Mouse (Mus musculus) neutrophil, adult 5-6 weeks (primary cell): ENCODE measurements around the gene Rps11. TPM values are rescaled to one million over a fixed set of nuclear protein-coding genes. Genes with fewer than 3 reads are reported as not detected.
"Not testable (repeated sequence)": the region's sequence is repeated elsewhere in the genome, so short reads cannot be mapped to it uniquely, and the experiment has no call there.

Experiments
- ATAC-seq: fragments of 151-379, 151-347 bp; 2 replicates; pipeline ENCODE4 v1.8.0; 2017; ENCODE audit warnings: mild to moderate bottlenecking, moderate TSS enrichment; ENCODE audit not compliant: insufficient number of reproducible peaks, poor library complexity, low FRiP score, severe bottlenecking; ENCODE audit errors: extremely low read depth
- total RNA-seq: library from RNA; stranded (forward); fragments of 200-1000 nt; gene quantifications from 2 replicates; pipeline ENCODE4 v1.2.3, GENCODE M21; 2017

The Rps11 gene
- total RNA-seq, 1 experiment from 2014 or later = 609 TPM

DNA sequence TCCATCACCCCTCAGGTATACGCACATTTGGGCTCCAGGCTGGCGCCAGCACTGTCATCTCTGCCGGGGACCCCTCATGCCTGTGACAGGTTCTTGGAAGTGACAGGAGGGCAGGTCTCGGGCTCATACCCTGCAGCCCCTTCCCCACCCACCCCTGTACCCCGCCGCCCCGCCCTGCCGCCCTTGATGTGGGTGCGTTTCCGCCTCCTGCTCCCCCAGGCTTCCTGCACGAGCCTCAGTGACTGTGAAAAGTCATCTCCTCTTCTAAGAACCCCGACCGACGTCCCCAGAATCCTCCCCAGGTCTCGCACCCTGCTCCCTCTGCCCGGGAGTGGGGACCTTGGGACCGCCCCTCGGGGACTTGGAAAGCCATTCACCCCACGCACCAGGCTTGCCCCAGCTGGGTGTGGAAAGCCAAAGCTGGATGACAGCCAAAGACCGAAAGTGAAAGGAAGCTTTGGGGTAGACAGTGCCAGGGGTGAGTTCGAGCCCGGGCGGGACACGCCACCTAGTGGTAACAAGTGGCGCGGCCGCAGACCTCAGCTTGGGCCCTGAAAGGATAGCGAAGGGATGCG lies 11.8 kb upstream of the Rps11 start, which contains the start of the genes Gm45713 and Flt3l:
Gene Gm45713, minus strand, starts transcription at position 239 of the 575 bp plus-strand sequence.
Gene Flt3l, minus strand, starts transcription at position 440 of the 575 bp plus-strand sequence.
- ATAC-seq = peak; percentile 90

DNA sequence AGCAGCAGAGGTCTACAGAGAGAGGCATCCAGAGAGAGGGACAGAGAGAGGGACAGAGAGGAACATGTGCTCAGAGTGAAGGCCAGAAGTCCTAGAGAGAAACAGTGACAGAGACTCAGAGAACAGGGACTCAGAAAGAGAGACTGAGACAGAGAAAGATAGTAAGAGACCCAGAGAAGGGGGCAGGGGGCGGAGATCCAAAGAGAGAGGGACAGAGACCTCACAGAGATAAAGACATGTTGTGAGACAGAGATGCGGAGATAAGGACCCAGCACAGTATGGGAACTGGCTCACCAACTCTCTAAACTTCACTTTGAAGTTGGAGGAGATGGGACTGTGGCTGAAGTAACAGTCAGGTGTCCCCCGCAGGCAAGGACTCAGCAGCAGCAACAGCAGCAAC lies 11.1 kb upstream of the Rps11 start:
- no peak for ATAC-seq

DNA sequence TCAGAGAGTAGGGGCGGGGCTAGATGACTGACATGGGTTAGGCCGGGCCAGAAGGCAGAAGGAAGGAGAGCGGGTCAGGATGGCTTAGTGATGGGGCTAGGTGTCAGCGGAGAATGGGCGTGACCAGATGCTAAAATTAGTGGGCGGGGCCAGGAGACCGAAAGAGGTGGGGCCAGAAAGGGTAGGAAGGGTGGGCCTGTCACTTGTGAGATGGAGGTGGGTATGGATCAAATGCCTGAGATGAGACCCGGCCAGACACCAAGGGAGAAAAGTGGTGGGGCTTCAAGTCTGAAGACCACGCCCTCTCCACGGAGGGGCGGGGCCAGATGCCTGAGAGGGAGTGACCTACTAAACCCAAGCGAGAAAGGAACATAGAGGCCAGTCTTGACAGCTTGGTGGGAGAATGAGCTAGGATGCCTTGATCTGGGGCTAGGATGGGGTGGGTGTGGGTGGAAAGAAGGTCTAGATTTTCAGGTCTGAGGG lies 10.3 kb upstream of the Rps11 start:
- ATAC-seq = no peak

DNA sequence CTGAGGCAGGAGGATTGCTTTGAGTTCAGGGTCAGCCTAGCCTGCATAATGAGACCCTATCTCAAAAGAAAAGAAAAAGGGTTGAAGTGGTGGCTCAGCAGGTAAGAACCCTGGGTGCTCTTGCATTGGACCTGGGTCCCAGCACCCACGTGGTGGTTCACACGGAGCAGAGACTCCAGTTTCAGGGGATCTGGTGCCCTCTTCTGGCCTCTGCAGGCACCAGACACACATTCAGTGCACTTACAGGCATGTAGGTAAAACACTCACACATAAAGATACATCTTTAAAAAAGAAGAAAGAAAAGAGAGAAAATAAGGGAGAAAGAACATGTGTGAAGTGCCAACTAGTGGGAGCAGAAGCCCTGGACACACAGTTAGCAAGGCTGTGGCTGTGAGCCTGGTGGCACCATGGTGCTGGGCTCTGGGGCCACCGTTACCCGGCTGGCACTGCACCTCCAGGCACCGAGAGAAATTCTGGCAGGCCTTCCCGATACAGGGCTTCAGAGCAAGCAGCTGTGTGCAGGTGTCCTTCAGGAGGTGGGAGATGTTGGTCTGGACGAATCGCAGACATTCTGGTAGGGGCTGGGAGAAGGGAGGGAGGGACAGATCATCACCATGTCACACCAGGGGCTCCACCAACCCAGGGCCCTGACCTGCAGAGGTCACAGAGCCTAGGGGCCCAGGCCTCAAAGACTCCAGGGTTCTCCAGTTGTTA lies 9.4 kb upstream of the Rps11 start:
- ATAC-seq = no peak

DNA sequence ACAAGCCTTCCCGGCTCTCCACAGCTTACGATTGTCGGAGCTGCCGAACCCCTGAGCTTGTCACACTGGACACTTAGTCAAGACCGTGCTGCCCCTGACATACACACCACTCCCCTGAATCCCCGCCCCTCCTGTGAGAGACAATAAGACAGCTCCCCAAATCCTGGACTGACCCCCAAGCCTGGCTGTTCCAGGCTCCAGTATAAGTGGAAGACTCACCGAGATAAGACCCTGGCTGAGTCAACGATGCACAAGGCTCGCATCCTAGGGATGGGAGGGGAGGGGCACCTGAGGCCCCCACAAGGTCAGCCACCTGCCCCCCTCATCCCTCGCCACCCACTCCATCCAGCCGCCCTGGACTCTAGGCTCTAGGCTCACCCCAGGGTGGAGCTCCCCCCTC lies 7.6 kb upstream of the Rps11 start:
- ATAC-seq = no peak

DNA sequence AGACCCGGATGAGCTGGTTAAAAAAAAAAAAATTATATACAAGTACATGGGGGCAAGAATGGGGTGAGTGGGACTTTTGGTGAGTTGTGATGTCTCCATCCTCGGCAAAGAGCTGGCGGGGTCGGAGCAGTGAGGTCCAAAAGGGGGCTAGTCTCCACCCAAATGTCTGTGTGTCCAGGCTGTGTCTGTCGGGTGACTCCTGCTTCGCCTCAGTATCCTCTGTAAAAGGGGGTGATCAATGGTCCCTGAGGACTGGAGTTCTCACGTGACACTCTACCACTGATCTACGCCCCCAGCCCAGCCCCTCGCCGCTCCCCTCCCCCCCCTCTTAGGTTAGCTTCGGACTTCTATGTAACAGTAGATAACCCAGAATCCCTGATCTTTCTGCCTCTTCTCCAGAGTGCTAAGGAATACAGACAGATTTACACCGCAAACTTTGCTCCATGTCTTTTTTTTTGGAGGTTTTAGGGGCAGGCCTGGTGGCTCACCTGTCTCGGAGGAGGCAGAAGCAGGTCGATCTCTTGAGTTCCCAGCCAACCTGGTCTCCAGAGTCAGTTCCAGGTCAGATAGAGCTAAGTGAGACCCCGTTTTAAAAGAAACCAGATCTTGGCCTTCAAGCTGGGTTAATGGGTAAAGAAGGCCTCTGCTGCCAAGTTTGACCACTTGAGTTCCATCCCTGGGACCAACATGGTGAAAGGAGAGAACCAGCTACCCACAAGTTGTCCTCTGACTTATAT lies 5.7 kb upstream of the Rps11 start:
- ATAC-seq = no peak

DNA sequence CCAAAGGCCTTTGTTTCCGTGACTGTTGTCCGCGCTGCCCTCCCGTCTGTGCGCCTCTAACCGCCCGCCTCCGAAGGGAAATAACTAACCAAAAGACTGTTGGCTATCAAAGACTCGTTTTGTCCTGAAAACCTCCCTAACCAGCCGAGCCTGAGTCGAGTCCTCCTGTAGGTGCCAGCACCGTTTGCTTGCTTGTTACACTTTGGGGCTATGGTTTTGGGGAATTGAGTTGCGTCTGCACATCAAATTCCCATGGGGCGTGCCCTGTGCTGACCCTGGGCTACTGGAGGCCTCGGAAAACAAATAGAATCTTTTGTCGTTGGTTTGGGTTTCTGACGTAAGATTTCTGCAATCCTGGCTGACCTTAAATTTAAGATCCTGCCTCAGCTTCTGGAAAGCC lies 5.1 kb upstream of the Rps11 start:
- no peak for ATAC-seq

DNA sequence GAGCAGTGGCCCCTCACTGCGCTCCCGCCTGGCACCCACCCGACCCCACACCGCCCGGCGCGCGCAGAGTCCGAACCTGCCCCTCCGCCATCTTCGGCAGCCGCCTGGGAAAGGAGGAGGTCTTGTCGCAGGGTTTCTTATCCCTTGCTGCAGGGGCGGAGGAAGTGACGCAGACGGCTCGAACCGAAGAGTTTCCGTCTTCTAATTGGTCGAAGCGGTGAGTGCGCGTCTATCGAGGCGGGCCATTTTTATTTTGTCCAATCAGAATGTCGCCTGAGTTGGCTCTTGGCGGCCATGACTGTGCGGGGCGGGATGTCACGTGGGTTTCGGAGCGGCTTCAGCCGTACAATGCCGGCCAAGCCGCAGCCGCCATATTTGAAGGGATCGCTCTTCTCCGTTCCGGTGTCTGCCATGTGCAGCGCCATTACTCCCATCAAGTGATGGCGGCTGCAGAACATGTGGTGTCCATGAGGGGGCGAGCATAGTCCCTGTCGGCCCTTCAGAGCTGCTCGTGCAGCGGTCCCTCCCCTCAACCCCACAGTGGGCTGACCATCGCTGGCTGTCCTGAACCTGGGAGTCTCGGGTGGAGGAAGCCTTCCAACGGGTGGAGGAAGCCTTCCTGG lies 4.5 kb upstream of the Rps11 start, which contains the start of gene Rpl13a:
Gene Rpl13a, minus strand, starts transcription at position 138 of the 623 bp plus-strand sequence.
- peak; percentile 78 for ATAC-seq

DNA sequence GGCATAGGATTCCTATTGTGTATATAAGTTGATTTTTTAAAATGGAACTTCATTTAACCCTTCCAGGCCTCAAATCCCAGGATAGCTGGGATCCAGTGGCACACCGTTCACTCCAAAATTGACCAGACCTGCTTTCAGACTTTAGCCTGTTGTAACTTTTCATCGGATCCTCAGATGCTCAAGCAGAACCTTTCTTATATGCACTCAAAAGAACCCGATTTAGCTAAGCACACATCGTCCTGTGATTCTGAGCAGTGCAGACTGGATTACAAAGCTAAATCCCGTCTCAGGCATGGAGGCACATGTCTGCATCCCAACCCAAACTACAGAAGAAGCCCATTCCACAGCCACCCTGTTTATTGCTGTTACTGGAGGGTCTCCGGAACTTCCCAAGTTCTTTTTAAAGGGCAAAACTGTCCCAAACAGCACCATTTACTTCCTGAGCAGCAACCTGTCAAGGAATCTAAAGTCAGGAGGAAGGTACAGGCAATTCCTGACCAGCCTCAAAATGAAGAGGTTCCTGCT lies 3.5 kb upstream of the Rps11 start:
- ATAC-seq = no peak

DNA sequence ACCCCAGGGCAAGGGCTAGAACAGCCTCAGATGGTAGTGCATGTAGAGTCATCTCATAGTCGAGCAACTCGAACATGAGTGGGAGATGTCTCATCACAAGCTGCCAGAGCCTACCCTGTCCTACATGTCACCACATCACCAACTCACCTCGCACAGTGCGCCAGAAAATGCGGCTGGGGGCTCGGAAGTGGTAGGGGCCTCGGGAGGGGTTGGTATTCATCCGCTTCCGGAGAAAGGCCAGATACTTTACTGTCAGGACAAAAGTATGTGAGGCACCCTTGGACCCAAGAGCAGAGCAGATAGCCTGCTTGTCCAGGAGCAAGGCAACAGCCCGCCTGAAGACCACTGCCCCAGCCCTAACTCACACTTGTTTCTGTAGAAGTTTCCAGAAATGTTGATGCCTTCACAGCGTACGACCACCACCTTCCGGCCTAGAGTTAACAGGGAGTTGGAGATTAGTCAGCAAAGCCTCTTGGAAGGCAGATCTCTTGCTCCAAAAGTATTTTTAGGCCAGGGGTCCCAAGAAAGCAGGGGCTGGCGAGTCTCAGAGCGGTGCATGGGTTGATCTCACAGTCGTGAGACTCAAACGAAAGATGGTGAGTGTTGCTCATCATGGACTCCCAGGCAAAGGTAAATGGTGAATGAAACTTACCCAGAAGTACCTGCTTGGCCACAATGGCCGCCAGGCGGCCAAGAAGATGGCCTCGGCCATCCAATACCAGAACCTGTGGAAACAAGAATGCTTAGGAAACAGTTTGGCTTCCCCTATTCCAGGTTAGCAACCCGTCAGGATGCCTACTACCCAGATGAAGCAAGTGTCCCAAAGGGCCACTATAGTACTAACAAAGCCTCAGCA lies 2.8 kb upstream of the Rps11 start:
- ATAC-seq = no peak

DNA sequence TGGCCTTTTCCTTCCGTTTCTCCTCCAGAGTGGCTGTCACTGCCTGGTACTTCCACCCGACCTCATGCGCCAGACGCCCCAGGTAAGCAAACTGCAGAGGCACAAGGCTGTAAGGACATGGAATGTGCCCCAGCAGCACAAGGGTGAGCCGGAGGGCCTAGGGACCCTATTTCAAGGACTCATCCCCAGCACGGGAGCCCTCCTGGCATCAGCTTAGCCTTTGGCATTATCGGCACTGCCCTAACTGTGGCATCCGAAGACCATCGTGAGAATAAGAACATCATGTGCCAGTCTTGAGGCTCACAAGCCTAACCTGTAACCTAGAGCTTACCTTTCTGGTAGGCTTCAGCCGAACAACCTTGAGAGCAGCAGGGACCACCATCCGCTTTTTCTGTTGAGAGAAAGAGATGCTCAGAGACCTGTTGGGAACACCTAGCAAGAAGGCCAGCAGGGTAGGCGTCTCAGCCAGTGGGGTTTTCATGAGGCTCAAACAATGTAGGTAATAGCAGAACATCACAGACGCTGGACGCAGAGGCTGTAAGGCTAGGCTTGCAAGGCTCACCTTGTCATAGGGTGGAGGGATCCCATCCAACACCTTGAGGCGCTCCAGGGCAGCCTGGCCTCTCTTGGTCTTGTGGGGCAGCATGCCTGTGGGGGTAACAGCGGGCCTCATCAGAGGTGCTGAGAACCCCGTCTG lies 2.1 kb upstream of the Rps11 start:
- no peak for ATAC-seq

DNA sequence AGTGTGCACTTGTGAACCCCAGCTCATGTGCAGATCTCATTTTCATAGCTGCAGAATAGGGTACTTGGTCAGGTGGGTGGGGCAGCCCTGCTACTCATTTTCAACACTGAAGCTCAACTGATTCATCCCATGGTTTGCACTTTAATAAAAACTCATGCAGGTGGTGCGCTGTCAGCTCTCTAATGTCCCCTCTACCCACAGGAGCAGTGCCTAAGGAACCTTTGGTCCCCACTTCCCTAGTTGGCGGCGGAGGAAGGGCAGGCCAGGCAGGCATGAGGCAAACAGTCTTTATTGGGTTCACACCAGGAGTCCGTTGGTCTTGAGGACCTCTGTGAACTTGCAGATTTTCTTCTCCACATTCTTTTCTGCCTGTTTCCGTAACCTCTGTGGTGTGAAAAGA lies 1.4 kb upstream of the Rps11 start:
- ATAC-seq = not testable (repeated sequence)

DNA sequence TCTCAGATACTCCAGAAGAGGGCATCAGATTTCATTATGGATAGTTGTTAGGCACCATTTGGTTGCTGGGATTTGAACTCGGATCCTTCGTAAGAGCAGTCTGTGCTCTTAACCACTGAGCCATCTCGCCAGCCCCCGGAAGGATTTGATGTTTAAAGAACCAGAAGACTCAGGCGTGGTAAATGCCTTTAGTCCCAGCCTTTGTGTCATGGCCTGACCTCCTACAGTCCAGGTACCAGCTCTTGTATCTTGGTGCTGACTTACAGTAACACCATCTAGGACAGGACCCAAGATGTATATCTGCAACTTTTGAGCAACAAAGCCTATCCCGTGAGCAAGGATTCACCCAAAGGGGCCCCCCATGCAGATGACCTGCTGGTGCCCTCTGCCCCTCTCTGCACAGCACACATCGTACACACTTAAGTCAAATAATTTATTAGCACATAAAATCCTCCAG lies 933 bp upstream of the Rps11 start:
- ATAC-seq = no peak

DNA sequence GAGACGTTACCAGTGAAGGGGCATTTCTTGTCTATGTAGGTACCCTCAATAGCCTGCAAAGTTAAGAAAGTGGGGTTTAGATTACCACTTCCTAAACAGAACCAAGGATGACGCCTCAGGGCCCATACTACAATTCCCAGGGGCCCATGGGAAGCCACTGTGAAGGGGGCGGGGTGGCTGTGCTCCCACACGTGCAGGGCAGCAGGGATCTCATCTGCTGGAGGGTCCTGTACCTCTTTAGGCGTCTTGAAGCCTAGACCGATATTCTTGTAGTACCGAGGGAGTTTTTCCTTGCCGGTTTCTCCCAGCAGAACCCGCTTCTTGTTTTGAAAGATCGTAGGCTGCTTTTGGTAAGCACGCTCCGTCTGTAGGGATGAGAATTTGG lies 1.1 kb downstream of the Rps11 start:
- no peak for ATAC-seq

DNA sequence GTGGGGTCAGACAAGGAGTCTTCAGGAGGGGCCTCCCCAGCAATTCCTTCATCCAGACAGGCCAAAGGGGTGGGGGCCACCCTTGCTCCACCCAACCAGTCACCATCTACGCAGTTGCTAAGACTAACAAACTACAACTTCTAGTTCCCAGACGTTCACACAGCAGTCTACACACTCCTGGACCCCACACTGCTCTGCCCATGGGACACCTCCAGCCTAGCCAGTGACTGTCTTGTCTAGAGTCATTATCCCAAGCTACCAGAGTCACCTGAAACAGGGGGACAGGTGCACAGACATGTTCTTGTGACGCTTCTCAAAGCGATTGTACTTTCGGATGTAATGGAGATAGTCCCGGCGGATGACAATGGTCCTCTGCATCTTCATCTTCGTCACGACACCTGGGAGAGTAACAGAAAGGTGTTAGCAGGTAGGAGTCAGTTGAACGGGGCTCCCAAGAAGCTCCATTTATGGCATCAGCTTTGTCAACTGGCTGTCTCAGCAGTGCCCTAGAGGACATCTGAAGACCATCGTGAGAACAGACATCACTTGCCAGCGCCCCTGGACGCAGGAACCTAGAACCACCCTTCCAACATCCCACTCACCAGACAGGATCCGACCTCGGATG lies 1.6 kb downstream of the Rps11 start:
- no peak for ATAC-seq

DNA sequence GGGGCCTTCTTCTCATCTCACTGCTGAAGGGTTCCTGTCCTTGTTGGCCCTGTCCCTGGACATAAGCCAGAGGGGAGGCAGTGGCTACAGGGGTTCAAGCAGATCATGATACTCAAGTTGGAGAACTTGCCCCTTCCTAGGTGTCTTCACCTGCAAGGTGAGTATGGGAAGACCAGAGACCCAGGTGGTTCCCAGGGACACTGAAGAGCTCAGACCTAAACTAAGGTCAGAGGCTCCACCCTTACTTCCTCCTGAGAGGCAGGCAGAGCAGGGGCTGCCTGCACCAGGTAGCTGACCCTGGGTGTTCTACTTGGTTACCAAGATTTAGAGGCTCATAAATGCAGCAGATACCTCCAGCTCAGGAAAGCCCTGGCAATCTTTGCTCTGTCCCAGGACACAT lies 2.3 kb downstream of the Rps11 start:
- ATAC-seq = no peak

DNA sequence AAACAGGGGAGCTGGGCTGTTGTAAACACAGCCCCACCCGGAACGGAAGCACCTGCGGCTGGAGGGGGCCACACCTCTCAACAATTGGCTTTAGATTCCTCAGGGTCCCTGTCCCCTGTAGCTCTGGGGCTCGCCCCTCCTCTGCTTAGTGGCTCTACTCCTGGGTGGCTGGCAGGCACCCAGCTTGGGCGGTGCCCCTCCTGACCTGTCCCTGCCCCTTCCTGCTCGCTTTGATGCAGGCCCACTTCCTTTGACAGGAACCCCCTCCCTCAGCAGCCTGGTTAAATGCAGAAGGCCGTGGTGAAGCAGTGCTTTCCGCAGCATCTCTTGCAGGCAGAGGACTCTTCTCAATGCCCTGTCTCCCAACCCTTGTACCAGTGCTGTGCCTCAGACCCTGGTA lies 2.8 kb downstream of the Rps11 start:
- ATAC-seq = peak; percentile 54
